Mouse (Mus musculus): ENCODE results near the gene Timm23.
"Not testable (repeated sequence)": the region's sequence is repeated elsewhere in the genome, so short reads cannot be mapped to it uniquely, and the experiment has no call there.

Gene Timm23

DNA sequence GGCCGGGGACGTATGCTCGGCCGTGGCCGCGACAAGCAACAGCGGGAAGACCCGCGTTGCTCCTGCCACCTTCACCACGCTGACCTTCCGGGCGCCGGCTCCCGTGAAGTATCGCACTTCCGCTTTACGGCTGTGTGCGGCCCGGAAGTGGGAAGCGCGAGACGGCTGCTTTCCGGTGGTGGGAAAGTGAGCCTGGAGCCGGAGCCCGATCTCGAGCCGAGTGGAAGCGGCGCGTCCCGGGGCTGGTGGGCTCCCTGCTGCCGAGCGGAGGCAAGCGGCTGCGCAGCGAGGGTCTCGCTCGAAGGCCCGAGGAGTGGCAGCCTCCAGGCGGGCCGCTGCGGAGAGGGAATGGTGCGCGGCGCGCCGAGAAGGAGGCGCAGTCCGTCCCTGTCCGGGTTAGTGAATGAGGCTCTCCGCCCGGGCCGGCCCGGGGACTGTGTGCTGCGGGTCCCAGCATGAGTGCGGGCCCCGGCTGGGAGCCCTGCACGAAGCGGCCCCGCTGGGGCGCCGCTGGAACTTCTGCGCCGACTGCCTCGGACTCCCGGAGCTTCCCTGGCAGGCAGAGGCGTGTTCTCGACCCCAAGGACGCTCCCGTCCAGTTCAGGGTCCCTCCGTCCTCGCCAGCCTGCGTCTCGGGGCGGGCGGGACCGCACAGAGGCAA lies at the start of gene Timm23, which contains the start of gene Parg:
Gene Timm23, minus strand, starts transcription at position 108 of the 661 bp plus-strand sequence.
Gene Parg, plus strand, starts transcription at position 159 of the 661 bp plus-strand sequence.
- in situ Hi-C loops (cut with MboI, MseI) = loop anchor here (25.0 kb wide), 1 partner anchor 1165 kb away; no protein-coding TSS in a partner anchor

GRCm38 (mm10) chr14:32249616-32250015 lies 47.9 kb upstream of the Timm23 start:
- in situ Hi-C loops (cut with MboI, MseI) = no loop called here

DNA sequence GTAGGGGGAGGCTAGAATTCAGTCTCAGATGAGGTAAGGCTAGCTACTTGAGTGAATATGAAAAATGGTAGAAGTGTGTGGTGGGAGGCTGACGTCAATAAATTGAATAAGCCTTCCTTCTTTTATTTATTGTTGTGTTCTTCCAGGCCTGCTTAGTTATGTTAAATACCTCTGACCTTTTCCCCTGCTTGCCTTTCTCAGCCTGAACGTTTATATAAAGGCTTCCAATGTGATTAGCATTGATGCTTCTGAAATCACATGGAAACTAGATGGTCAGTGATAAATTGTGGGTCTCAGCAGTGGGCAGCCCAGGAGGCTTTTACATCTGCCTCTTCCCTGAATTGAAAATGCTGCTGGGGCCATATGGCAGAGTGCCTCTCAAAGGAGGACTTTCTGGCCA lies 44.3 kb upstream of the Timm23 start:
- in situ Hi-C loops (cut with MboI, MseI) = no loop called here

DNA sequence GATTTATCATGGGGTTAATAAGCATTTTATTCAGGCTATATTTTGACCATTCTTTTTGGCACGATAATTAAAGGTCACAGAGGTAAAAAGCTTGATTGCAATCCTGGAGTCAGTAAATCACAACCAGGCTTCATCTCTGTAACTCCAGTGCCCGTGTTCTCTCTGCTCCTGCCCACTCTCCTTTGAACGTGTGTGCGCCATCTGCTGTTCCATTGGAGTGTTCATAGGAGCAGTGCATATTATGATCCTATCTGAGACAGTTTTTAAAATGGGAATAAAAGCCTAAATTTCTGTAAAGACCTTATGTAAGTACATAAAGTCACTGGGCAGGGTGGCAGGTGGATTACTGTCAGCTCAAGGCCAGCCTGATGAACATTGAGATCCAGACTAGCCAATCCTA lies 40.7 kb upstream of the Timm23 start:
- in situ Hi-C loops (cut with MboI, MseI) = no loop called here

DNA sequence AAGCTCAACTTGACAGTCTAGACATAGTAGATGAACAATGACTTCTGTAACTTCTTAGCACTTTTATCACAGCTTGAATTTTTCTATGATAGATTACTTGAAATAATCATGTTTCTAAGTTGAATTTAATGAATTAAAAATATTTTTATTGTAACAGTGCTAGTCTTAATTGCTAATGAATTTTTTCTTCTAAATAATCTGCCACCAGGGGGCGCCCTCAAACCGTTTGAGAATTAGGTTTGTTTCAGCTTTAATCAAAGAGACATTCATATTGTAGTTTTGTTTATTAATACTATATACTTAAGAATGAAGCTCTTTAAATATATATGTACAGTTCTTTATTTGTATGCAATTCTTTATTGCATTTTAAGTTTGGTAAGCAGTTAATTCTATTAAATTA lies 27.3 kb upstream of the Timm23 start:
- in situ Hi-C loops (cut with MboI, MseI) = loop anchor here (5.0 kb wide), 1 partner anchor 243 kb away; no protein-coding TSS in a partner anchor

DNA sequence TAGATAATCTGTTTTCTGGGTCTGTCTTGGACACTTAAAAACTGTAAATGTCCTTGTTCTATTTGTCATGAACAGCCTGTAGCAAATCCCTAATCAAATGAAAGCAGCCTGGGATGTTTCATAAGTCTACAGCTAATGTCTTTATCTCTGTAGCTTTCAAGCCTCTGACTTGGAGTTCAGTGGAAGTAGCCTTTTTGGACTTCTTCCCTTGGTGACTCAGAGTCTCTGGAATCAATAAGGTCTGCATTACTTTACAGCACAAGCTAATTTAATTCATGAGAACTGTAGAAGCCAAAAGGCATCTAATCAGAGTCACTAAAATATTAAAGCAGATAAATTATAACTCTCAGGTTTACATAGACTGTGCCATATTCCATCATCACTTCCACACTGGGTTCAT lies 24.9 kb upstream of the Timm23 start:
- in situ Hi-C loops (cut with MboI, MseI) = loop anchor here (5.0 kb wide), 1 partner anchor 246 kb away; no protein-coding TSS in a partner anchor

DNA sequence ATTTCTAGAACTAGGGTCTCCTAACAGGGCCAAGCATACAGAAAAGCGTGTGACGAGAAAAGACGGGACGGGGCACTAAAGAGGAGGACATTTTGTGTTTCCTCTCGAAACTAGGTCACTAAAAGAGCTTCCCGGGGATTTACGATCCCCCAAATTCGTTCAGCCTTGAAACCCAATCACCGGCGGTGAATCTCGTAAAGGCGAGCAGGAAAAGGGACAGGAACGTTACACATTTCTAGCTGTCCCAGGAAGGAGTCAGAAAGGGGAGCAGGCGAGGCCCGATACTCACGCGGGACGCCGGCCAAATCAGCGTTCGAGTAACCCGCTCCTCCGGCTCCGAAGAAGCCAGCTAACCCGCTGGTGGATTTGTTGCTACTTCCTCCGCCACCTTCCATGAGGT lies 344 bp downstream of the Timm23 start:
- in situ Hi-C loops (cut with MboI, MseI) = loop anchor here (25.0 kb wide), 1 partner anchor 1164 kb away; no protein-coding TSS in a partner anchor

- in situ Hi-C loops (cut with MboI, MseI) = not testable (repeated sequence)
These were observed 8.1 kb downstream of the Timm23 start for GRCm38 (mm10) chr14:32193557-32193956.

- in situ Hi-C loops (cut with MboI, MseI) = no loop called here
These were observed 9.3 kb downstream of the Timm23 start for GRCm38 (mm10) chr14:32192437-32192836.

DNA sequence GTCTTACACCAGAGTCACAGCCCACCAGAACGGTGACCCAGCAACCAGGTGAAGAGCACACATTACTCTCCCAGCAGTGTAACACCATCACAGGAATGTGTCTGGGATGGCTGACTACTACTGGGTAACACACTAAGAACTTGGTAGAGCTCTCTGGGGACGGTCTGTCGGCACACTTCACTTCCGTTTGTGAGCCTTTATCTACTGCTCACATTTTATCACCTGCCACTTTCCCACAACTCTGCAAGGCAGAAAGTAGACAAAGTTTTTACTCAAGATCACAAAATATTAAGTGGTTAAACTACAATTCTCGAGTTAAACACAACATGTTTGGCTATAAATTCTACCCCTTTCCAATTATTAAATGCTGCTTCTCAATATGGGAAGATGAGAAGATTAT lies 9.8 kb downstream of the Timm23 start:
- in situ Hi-C loops (cut with MboI, MseI) = no loop called here

DNA sequence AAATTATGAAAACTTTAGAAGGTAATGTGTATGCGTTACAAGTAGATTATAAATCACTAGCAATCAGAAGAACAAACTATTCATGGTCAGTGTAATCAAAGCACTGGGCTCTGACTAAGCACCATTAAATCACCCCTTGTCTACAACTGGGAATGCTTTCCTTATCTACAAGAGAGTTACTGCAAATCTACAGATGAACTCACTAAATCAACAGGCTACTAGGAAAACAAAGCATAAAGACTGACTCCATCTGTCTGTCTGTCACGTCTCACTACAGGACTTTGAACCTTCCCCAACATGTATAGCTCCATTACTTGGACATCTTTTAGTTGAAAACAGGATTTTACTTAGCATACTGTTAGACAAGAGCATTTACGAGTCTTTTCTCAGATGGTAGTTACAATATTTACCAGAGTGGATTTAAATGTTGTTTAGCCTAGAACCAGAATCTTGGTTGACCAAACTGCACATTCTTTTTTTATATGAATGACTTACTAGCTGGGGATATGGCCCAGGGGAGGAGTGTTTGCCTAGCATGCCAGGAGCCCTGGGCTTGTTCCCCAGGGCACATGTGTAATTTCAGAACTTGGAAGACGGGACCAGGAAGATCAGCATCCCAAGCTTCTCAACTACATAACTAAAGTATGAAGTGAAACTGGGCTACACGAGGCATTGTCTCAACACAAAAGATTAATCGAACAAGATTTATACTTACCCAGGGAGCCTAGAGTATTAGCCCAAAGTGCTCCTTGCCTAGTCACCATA lies 10.9 kb downstream of the Timm23 start:
- in situ Hi-C loops (cut with MboI, MseI) = no loop called here

DNA sequence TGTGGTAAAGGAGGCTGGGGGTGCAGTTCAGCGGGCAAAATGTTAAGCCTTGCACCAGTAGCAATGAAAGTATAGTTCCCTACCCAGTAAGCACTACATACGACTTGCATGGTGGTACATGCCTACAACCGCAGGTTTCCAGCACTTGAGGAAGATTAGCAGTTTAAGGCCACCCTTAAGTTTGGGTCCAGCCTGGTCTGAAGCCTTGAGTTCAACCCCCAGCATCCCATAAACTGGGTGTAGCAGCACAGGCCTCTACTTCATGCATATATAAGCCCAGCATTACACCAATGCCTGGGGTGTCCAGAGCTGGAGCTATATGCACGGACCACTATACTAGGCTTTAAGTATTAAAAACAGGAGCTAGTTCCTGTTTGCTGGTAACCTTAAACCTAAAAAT lies 17.9 kb downstream of the Timm23 start:
- in situ Hi-C loops (cut with MboI, MseI) = no loop called here

DNA sequence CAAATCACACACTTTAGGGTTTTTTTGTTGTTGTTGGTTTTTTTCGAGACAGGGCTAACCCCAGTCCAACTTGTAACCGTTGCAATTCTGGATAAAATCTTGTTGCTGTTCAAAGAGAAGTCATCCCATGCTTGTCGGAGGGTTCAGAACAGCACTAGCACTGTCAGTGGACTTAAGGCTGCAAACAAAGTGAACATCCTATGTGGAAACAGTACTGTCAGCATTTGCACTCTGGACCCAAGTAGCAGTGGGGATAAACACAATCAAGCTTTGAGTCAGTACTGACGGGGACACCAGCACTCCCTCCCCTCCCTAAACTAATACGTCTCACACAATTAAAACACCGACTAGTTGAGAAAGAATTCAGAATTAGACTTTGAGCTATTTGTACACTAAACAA lies 20.8 kb downstream of the Timm23 start:
- in situ Hi-C loops (cut with MboI, MseI) = no loop called here

DNA sequence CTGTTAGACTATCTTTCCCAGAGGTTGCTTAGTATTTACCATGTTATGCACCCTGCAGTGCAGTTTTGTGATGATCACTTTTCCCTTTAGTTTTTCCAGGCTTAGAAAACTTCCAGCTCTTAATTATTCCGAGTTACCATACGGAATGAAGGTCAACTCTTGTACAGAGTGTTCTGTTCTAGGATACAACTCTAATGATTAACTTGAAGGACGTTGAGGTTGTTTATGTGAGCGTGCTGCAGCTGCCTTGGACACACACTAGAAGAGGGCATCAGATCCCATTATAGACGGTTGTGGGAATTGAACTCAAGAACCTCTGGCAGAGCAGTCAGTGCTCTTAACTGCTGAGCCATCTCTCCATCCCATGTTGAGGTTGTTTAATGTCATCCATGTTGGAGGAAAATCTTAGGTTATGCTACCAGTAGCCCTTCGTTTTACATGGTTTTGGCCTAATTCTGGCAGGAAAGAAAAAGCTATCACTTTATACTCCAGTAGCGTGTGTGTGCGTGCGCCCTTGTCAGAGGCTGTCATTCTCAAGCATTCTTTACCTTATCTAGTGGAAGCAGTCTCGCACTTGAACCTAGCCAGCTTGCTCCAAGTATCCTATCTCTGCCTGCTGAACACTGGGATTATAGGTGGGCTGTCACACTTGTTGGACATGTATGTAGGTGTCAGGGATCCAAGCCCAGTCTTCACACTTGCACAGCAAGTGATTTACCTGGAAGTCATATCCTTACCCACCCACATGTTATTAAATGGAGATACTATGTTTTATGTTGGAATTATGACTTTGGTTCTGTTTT lies 22.1 kb downstream of the Timm23 start:
- in situ Hi-C loops (cut with MboI, MseI) = no loop called here

DNA sequence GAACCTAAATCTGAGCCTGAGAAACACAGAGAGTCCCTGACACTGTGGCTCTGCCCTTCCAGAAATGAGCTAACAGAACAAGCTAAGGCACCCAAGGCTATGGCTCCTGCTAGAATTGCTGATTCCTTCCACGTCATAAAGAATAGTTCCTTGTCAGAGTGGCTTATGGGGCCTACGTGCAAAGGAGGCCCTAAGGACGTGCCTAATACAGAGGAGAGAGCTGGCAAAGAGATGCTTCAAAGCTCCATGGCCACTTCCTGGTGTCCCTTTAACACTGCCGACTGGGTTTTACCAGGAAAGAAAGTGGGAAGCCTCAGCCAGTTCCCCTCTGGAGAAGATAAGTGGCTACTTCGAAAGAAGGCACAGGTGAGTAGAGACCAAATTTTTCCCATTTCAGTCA lies 25.1 kb downstream of the Timm23 start:
- in situ Hi-C loops (cut with MboI, MseI) = not testable (repeated sequence)

DNA sequence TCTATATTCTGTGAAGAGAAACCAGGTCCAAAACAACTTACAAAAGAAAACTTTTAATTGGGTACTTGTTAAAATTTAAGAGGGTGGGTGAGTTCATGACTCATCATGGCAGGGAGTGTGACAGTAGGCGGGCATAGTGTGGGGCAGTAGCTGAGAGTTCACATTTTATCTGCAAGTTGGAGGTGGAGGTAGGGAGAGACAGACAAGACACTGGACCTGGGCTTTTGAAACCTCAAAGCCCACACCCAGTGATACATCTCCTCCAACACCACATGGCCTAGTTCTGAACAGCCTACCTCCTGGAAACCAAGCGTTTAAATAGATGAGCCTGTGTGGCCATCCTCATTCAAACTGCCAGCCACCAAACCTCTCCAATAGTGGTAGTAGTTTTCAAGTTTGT lies 26.4 kb downstream of the Timm23 start:
- in situ Hi-C loops (cut with MboI, MseI) = no loop called here

DNA sequence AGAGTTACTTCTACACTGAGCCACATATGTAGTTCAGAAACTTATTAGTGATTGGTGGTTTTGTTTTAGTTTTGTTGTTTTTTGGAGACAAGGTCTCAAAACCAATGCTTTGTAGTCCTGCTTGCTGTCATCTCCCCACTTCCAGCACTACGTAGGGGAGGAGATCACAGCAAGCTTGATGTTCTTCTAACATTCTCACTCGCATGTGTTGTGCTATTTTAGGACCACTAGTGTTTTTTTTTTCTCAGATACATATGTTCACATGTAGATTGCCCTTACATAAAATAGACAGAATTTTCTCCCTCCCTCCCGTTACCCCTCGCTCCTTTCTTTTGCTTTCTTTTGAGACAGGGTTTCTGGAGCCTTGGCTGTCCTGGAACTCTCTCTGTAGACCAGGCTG lies 31.6 kb downstream of the Timm23 start:
- in situ Hi-C loops (cut with MboI, MseI) = no loop called here

DNA sequence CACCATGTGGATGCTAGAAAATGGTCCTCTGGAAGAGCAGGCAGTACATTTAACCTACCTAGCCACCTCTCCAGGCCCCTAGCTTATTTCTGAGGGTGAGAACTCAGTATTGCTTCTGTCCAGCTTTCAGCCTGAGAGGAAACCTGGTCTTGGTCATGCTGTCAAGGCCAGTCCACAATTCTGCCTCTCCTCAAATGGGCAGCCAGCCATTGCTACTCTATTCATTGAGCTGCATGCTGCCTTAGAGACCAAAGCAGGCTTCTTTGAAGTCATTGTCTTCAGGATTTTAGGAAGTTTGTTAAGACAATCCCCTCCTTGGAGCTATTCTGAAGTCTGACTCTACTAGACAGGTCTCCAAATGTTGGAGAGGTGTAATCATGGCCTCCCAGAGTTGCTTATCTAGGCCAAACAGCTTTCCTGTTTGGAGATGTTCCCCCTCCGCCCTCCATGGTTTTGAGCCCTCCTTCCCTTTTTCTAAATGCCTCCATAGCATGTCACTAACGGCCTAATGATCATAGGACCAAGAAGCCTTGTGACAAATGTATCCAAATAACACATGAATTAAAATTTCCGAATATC lies 33.0 kb downstream of the Timm23 start:
- in situ Hi-C loops (cut with MboI, MseI) = no loop called here

GRCm38 (mm10) chr14:32167326-32167725 lies 34.4 kb downstream of the Timm23 start:
- in situ Hi-C loops (cut with MboI, MseI) = no loop called here

DNA sequence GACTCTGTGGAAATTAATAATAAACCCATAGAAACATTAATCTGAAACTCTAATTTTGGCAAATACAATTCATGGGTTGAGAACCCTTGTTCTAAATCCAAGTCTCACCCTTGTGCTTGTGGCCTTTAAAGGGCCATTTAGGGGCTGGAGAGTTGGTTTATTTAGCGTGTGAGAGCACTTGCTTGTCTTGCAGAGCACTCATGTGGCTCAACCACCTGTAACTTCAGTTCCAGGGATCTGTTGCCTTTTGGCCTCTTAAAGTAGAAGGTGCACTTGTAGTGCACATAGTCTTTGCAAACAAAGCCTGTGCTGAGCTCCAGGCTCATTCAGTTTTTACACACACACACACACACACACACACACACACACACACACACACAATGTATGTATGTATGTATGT lies 34.9 kb downstream of the Timm23 start:
- in situ Hi-C loops (cut with MboI, MseI) = no loop called here

DNA sequence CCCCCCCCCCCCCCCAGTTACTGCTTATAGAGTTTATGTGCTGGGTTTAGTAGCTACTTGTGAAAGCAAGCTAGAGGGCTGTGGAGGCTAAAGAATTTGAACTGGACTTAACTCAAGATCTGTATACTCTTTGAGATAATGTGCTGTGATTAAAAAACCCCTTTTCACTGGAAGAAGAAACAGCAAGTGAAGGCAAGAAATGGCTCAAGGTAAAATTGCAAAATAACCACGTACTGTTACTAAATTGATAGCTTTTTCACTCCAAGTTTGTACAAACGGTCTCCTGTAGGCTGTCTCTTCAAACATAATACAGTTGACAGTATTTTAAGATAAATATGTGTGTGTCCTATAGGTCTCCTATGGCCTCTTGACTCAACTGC lies 35.6 kb downstream of the Timm23 start:
- in situ Hi-C loops (cut with MboI, MseI) = no loop called here
